Mouse (Mus musculus) mouse trophoblast stem cell (cell line): ENCODE data around the gene Ddn.

Experiments used
- in situ Hi-C, 2 experiments: fragments of 300-500 bp; cut with MseI, MboI; formaldehyde crosslinking; loops; 2 replicates in 1 of 2; 3 replicates in 1 of 2; pipeline ENCODE4 v1.15.1; 2025

Gene Ddn

DNA sequence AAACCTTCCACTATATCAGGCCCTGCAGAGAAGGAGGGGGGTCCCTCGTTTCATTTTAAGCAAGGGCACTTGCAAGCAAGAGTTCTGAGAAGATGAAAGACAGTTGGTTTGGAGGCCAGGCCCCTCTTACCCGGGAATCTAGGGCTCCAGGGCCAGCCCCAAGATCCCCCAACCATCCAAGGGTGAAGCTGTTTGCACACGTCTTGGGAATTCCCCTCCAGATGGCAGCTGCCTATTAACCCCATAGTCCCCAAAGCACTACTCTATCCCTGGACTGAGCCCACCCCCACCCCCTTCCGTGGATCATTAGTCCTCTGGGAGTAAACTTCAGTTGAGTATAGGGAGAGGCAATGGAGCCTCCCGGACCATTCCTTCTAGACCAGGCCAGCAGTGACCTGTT, 33.8 kb downstream of the Ddn start:
- in situ Hi-C loops, result no loop called here

DNA sequence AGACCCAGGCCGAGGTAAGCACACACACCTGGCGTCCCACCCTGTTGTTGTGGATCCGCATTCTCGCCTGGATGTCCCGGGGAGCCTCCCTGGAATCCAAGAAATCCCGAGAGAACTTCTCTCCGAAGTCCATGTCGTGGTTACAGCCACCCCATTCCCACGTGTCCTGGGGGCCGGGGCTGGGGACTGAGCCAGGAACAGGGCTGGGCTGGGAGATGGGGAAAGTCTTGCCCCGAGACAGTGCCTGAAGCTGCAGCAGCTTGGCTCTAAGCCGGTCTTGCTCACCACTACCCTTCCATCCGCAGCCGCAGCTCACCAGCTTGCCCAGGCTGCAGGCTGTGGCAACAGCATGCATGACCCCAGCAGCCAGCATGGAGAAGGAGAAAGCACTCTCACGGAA, 35.2 kb downstream of the Ddn start:
- in situ Hi-C loops, result no loop called here

DNA sequence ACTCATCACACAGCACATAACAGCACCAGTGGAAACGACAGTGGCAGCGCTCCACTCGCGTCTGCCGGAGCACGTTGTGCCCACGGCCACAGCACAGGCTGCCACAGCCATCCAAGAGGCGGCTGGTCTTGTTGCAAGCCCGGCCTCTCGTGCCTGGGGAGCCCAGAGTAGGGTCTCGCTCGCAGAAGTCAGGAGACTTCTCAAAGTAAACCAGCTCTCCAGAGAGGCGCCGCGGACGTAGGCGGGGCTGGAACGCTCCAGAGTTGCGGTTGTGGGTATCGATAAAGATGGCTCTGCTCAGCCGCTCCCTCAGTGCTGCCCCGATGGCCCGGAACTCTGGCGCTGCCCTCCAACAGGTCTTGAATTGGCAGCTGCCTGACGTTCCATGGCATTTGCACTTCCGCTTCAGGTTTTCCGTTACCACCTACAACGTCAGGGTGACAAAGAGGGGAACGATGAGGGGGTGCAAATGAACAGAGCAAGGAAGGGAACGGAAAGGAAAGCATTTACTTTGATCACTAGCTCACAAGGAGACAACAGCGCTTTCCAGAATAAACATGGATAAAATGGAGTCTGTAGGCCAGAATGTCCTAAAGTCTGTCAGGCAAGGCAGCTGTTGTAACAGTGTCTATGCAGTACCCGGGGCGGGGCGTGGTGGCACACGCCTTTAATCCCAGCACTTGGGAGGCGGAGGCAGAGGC, 36.6 kb downstream of the Ddn start:
- in situ Hi-C loops, result no loop called here

DNA sequence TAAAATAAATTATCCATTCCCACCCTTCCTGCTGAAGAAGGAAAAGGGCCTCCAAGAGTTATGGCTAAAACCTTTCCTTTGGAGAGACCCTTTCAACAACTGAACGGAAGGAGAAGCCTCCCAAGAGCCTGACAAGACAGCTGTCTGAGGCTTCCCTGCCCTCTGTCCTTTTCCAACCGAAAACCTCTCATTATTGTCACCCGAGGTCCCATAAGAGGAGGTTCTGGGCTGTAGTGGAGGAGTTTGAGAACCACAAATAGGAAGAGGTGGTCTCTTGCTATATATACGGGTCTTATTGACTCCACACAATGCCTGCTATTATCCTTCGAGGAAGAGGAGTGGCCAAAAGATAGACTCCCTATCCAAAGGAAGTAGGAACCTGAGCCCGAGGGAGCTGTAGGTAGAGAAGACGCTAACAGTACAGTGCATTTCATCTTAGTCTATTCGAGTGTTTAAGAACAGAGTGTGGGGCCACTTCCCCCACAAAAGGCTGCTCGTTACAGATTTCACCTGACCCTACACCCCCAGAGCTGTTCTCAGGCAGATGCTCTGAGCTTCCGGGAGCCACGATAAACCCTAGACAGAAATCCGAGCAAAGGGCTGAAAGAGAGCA, 37.4 kb downstream of the Ddn start:
- in situ Hi-C loops, result no loop called here

DNA sequence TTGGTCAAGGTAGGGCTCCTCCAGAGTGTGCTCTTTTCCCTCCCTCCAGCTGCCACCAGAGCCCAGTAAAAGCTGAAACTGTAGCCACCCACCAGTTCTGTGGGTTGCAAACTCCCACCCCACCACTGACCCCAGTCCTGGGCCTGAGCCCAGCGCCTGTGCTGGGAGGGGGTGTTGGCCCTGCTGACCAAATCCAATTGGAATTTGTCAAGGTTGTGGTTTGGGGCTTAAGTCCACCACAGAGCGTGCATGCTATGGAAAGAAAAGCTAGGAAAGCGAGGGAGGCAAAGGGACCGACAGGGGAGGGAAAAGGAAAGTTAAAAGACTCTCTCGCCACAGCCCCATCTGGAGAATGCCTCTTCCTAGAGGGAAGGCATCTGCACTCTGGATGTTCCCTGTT, 41.0 kb downstream of the Ddn start:
- in situ Hi-C loops, result no loop called here

- in situ Hi-C loops, result no loop called here
Measured at GRCm38 (mm10) chr15:98765929-98766328, 43.4 kb downstream of the Ddn start.

GRCm38 (mm10) chr15:98762670-98763529, 46.4 kb downstream of the Ddn start, which contains the start of gene Arf3:
Gene Arf3 (minus strand): TSS chr15:98763214.
- in situ Hi-C loops, result no loop called here

GRCm38 (mm10) chr15:98762201-98762621, 47.1 kb downstream of the Ddn start:
- in situ Hi-C loops, result no loop called here

DNA sequence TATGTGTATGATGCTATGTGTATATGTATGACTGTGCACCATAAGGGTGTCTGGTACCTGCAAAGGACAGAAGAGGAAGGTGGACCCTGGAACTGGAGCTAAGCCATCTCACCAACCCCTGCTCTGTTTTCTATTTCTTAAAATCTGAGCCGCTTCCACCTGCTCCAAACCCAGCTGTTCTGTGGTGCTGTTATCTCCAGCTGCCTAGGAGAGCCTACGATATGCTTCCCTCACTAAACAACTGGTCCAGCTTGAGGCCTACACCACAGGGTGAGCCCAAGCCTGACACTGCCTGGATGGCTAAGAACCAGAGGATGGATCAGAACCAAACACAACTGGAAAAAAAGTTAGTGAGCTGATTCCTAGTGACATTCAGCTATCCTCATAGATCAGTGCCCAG, 55.2 kb downstream of the Ddn start:
- in situ Hi-C loops, result no loop called here
